Mouse (Mus musculus): Measurements from ENCODE around the gene Senp1. TPM values are rescaled to one million over a fixed set of nuclear protein-coding genes. Genes with fewer than 3 reads are reported as not detected.

The Senp1 gene
- total RNA-seq, 1 experiment from 2014 or later = 58.2 TPM

- ATAC-seq (replicated peaks in 1 of 2; ENCODE audit: insufficient read depth in 1 of 2, low FRiP score in 2 of 2, low TSS enrichment in 1 of 2, low read depth in 1 of 2, poor library complexity in 2 of 2, severe bottlenecking in 2 of 2) = no peak
Measured at GRCm38 (mm10) chr15:98114098-98114851, 20.7 kb upstream of the Senp1 start.

GRCm38 (mm10) chr15:98111791-98112190, 18.2 kb upstream of the Senp1 start:
- ATAC-seq (replicated peaks in 1 of 2; ENCODE audit: insufficient read depth in 1 of 2, low FRiP score in 2 of 2, low TSS enrichment in 1 of 2, low read depth in 1 of 2, poor library complexity in 2 of 2, severe bottlenecking in 2 of 2) = peak; percentile 30 to 35; a peak in 2 of 4 replicates

- peak; percentile 96 to 97 for ATAC-seq (replicated peaks in 1 of 2; ENCODE audit: insufficient read depth in 1 of 2, low FRiP score in 2 of 2, low TSS enrichment in 1 of 2, low read depth in 1 of 2, poor library complexity in 2 of 2, severe bottlenecking in 2 of 2)
Measured at GRCm38 (mm10) chr15:98108297-98109152, 15.0 kb upstream of the Senp1 start.

GRCm38 (mm10) chr15:98107703-98108296, 14.3 kb upstream of the Senp1 start:
- ATAC-seq (replicated peaks in 1 of 2; ENCODE audit: insufficient read depth in 1 of 2, low FRiP score in 2 of 2, low TSS enrichment in 1 of 2, low read depth in 1 of 2, poor library complexity in 2 of 2, severe bottlenecking in 2 of 2) = 0 out of 4 replicates have a peak, but pooled peaks have one; percentile 4 to 5

GRCm38 (mm10) chr15:98107230-98107629, 13.7 kb upstream of the Senp1 start:
- ATAC-seq (replicated peaks in 1 of 2; ENCODE audit: insufficient read depth in 1 of 2, low FRiP score in 2 of 2, low TSS enrichment in 1 of 2, low read depth in 1 of 2, poor library complexity in 2 of 2, severe bottlenecking in 2 of 2) = no peak

GRCm38 (mm10) chr15:98106506-98106905, 13.0 kb upstream of the Senp1 start:
- ATAC-seq (replicated peaks in 1 of 2; ENCODE audit: insufficient read depth in 1 of 2, low FRiP score in 2 of 2, low TSS enrichment in 1 of 2, low read depth in 1 of 2, poor library complexity in 2 of 2, severe bottlenecking in 2 of 2) = no peak

GRCm38 (mm10) chr15:98102401-98102800, 8.9 kb upstream of the Senp1 start:
- ATAC-seq (replicated peaks in 1 of 2; ENCODE audit: insufficient read depth in 1 of 2, low FRiP score in 2 of 2, low TSS enrichment in 1 of 2, low read depth in 1 of 2, poor library complexity in 2 of 2, severe bottlenecking in 2 of 2) = no peak; a peak in 1 of 4 replicates

- ATAC-seq (replicated peaks in 1 of 2; ENCODE audit: insufficient read depth in 1 of 2, low FRiP score in 2 of 2, low TSS enrichment in 1 of 2, low read depth in 1 of 2, poor library complexity in 2 of 2, severe bottlenecking in 2 of 2) = no peak
Measured at GRCm38 (mm10) chr15:98098519-98098918, 5.0 kb upstream of the Senp1 start.

GRCm38 (mm10) chr15:98096957-98097356, 3.4 kb upstream of the Senp1 start:
- ATAC-seq (replicated peaks in 1 of 2; ENCODE audit: insufficient read depth in 1 of 2, low FRiP score in 2 of 2, low TSS enrichment in 1 of 2, low read depth in 1 of 2, poor library complexity in 2 of 2, severe bottlenecking in 2 of 2) = no peak

GRCm38 (mm10) chr15:98094905-98095304, 1.4 kb upstream of the Senp1 start:
- ATAC-seq (replicated peaks in 1 of 2; ENCODE audit: insufficient read depth in 1 of 2, low FRiP score in 2 of 2, low TSS enrichment in 1 of 2, low read depth in 1 of 2, poor library complexity in 2 of 2, severe bottlenecking in 2 of 2) = no peak

GRCm38 (mm10) chr15:98092372-98093120, 998 bp downstream of the Senp1 start, which contains the start of gene Pfkm:
TSS of gene Pfkm (plus strand) at chr15:98092589.
- ATAC-seq (replicated peaks in 1 of 2; ENCODE audit: insufficient read depth in 1 of 2, low FRiP score in 2 of 2, low TSS enrichment in 1 of 2, low read depth in 1 of 2, poor library complexity in 2 of 2, severe bottlenecking in 2 of 2) = peak in 1 of 2 experiments; percentile 5; a peak in 1 of 4 replicates

- no peak for ATAC-seq (replicated peaks in 1 of 2; ENCODE audit: insufficient read depth in 1 of 2, low FRiP score in 2 of 2, low TSS enrichment in 1 of 2, low read depth in 1 of 2, poor library complexity in 2 of 2, severe bottlenecking in 2 of 2)
Measured at GRCm38 (mm10) chr15:98091841-98092240, 1.7 kb downstream of the Senp1 start.

- peak; percentile 40 to 63 for ATAC-seq (replicated peaks in 1 of 2; ENCODE audit: insufficient read depth in 1 of 2, low FRiP score in 2 of 2, low TSS enrichment in 1 of 2, low read depth in 1 of 2, poor library complexity in 2 of 2, severe bottlenecking in 2 of 2)
Measured at GRCm38 (mm10) chr15:98089421-98090183, 3.9 kb downstream of the Senp1 start.

GRCm38 (mm10) chr15:98088889-98089288, 4.7 kb downstream of the Senp1 start:
- no peak for ATAC-seq (replicated peaks in 1 of 2; ENCODE audit: insufficient read depth in 1 of 2, low FRiP score in 2 of 2, low TSS enrichment in 1 of 2, low read depth in 1 of 2, poor library complexity in 2 of 2, severe bottlenecking in 2 of 2)

- no peak for ATAC-seq (replicated peaks in 1 of 2; ENCODE audit: insufficient read depth in 1 of 2, low FRiP score in 2 of 2, low TSS enrichment in 1 of 2, low read depth in 1 of 2, poor library complexity in 2 of 2, severe bottlenecking in 2 of 2)
Measured at GRCm38 (mm10) chr15:98076901-98077300, 16.6 kb downstream of the Senp1 start.

- ATAC-seq (replicated peaks in 1 of 2; ENCODE audit: insufficient read depth in 1 of 2, low FRiP score in 2 of 2, low TSS enrichment in 1 of 2, low read depth in 1 of 2, poor library complexity in 2 of 2, severe bottlenecking in 2 of 2) = no peak
Measured at GRCm38 (mm10) chr15:98075034-98075433, 18.5 kb downstream of the Senp1 start.

GRCm38 (mm10) chr15:98074521-98074920, 19.0 kb downstream of the Senp1 start:
- ATAC-seq (replicated peaks in 1 of 2; ENCODE audit: insufficient read depth in 1 of 2, low FRiP score in 2 of 2, low TSS enrichment in 1 of 2, low read depth in 1 of 2, poor library complexity in 2 of 2, severe bottlenecking in 2 of 2) = no peak

All from hematopoietic stem cell, adult 5-6 weeks (primary cell).